Mouse (Mus musculus): ENCODE measurements around the gene Jtb. TPM values are rescaled to one million over a fixed set of nuclear protein-coding genes. Genes with fewer than 3 reads are reported as not detected.
A peak's percentile ranks its signal among the peaks of the same experiment; 100 is the strongest.

Gene Jtb
- total and polyA plus RNA-seq, 2 experiments: 44.9 to 77.0 TPM

- Histone ChIP-seq H3K4me1 (ENCODE audit: control insufficient read depth, insufficient read depth, low read length) (peaks cover 4% of the 10 kb centered on the region; the same call in 1 of the 2 replicates), H3K27me3 (ENCODE audit: control insufficient read depth, insufficient read depth, low read length) (no peaks in the 10 kb centered on the region), H3K36me3 (ENCODE audit: control insufficient read depth, insufficient read depth, low read length) (no peaks in the 10 kb centered on the region), H3K4me3 (ENCODE audit: insufficient read depth, low read depth, low read length) (no peak overlapping the region), H3K79me2 (ENCODE audit: control insufficient read depth, insufficient read depth, low read length) (no peaks in the 10 kb centered on the region), H3K27ac (replicated peaks; ENCODE audit: insufficient read depth, low read depth, low read length) (peak overlapping the region; percentile 38), H3K9ac (ENCODE audit: low read depth, low read length) (no peak overlapping the region)
- TF ChIP-seq POLR2A (IDR thresholded peaks at IDR 0.05; ENCODE audit: extremely low read depth, insufficient read depth, low read length): no peak
- no peak for TF ChIP-seq CTCF (IDR thresholded peaks at IDR 0.05; ENCODE audit: low read depth, low read length)
- 24% methylated on average over 1 of the region's 1 CpGs for WGBS
- peak; percentile 86 for DNase-seq (ENCODE audit: extremely low read depth, low read depth, low spot score)
Measured at GRCm38 (mm10) chr3:90197548-90197947, 33.8 kb upstream of the Jtb start.

DNA sequence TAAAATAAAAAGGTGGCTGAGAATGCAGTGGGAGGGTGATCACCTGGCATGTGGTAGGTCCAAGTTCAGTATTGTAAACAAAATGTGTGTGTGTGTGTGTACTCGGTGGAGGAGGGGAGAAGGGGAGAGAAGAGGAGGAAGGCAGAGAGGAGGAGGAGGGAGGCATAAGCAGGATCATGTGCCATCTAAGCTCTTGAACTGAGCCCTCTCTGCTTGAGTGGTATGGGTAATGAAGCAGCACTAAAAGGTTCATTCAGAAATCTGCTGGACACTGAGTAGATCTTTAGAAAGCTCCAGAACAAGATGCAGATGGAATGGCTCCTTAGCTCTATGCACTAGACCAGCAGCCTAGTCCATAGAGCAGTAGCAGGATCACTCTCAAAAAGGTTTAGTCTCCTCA is 28.5 kb upstream of the Jtb start:
- no peak for DNase-seq (ENCODE audit: extremely low read depth, low read depth, low spot score)
- WGBS: 38% methylated on average over 1 of the region's 1 CpGs
- Histone ChIP-seq H3K79me2 (ENCODE audit: control insufficient read depth, insufficient read depth, low read length) (no peaks in the 10 kb centered on the region), H3K9ac (ENCODE audit: low read depth, low read length) (no peak overlapping the region), H3K27ac (replicated peaks; ENCODE audit: insufficient read depth, low read depth, low read length) (no peak overlapping the region), H3K36me3 (ENCODE audit: control insufficient read depth, insufficient read depth, low read length) (peaks cover 2% of the 10 kb centered on the region), H3K4me3 (ENCODE audit: insufficient read depth, low read depth, low read length) (no peak overlapping the region), H3K4me1 (ENCODE audit: control insufficient read depth, insufficient read depth, low read length) (peaks cover under 1% of the 10 kb centered on the region; the same call in 1 of the 2 replicates), H3K27me3 (ENCODE audit: control insufficient read depth, insufficient read depth, low read length) (no peaks in the 10 kb centered on the region)
- TF ChIP-seq CTCF (IDR thresholded peaks at IDR 0.05; ENCODE audit: low read depth, low read length) (no peak), POLR2A (IDR thresholded peaks at IDR 0.05; ENCODE audit: extremely low read depth, insufficient read depth, low read length) (no peak)

DNA sequence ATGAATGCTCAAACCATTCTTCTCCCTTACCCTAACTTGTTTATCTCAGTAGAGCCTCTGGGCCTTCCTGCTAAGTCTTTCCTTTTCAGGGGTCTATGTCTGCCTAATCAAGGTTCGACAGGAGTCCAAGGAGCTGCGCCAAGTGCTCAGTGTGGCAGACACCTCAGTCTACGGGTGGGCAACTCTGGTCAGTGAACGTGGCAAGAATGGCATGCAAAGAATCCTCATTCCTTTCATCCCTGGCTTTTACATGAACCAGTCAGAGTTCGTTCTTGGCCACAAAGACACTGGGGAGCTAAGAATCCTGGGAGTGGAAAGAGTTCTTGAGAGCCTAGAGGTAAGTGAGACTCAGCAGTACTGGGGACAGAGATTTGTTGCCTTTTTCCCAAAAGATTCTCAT is 27.8 kb upstream of the Jtb start:
- TF ChIP-seq POLR2A (IDR thresholded peaks at IDR 0.05; ENCODE audit: extremely low read depth, insufficient read depth, low read length) (no peak), CTCF (IDR thresholded peaks at IDR 0.05; ENCODE audit: low read depth, low read length) (no peak)
- Histone ChIP-seq H3K4me1 (ENCODE audit: control insufficient read depth, insufficient read depth, low read length) (no peaks in the 10 kb centered on the region), H3K27me3 (ENCODE audit: control insufficient read depth, insufficient read depth, low read length) (no peaks in the 10 kb centered on the region), H3K27ac (replicated peaks; ENCODE audit: insufficient read depth, low read depth, low read length) (no peak overlapping the region), H3K9ac (ENCODE audit: low read depth, low read length) (no peak overlapping the region), H3K4me3 (ENCODE audit: insufficient read depth, low read depth, low read length) (no peak overlapping the region), H3K79me2 (ENCODE audit: control insufficient read depth, insufficient read depth, low read length) (no peaks in the 10 kb centered on the region), H3K36me3 (ENCODE audit: control insufficient read depth, insufficient read depth, low read length) (peaks cover 8% of the 10 kb centered on the region)
- WGBS: 82% methylated on average over 5 of the region's 5 CpGs
- no peak for DNase-seq (ENCODE audit: extremely low read depth, low read depth, low spot score)

DNA sequence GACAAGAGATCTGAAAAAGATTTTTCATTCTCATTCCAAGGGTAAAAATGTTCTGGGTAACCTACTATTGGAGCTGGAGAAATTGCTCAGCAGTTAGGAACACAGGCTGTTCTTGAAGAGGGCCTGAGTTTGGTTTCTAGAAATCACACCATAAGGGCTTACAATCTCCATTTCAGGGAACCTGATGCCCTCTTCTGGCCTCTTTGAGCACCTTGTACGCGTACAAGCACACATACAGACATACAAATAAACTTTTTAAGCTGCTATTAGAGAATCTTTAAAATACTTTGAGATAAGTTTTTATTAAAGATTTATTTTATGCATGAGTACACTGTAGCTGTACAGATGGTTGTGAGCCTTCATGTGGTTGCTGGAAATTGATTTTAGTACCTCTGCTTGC is 26.8 kb upstream of the Jtb start:
- Histone ChIP-seq H3K27ac (replicated peaks; ENCODE audit: insufficient read depth, low read depth, low read length) (no peak overlapping the region), H3K36me3 (ENCODE audit: control insufficient read depth, insufficient read depth, low read length) (peaks cover 17% of the 10 kb centered on the region), H3K27me3 (ENCODE audit: control insufficient read depth, insufficient read depth, low read length) (no peaks in the 10 kb centered on the region), H3K9ac (ENCODE audit: low read depth, low read length) (no peak overlapping the region), H3K4me3 (ENCODE audit: insufficient read depth, low read depth, low read length) (no peak overlapping the region), H3K79me2 (ENCODE audit: control insufficient read depth, insufficient read depth, low read length) (no peaks in the 10 kb centered on the region), H3K4me1 (ENCODE audit: control insufficient read depth, insufficient read depth, low read length) (no peaks in the 10 kb centered on the region)
- DNase-seq (ENCODE audit: extremely low read depth, low read depth, low spot score): no peak
- 96% methylated on average over 2 of the region's 2 CpGs for WGBS
- TF ChIP-seq CTCF (IDR thresholded peaks at IDR 0.05; ENCODE audit: low read depth, low read length): no peak
- TF ChIP-seq POLR2A (IDR thresholded peaks at IDR 0.05; ENCODE audit: extremely low read depth, insufficient read depth, low read length): no peak

DNA sequence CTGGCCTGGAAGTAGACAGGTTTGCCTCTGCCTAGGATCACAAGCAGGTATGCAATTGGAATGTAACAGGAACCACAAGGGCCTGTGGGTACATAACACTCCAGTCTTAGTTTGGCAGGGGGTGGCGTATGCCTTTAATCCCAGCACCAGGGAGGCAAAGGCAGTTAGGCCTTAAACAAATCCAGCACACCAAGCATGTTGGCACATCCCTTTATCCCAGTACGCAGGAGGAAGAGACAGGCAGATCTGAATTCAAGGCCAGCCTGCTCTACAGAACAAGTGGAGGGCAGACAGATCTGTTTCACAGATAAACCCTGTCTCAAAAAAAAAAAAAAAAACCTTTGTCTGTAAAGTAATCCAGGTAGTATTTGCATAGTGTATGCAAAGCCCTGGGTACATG is 22.7 kb upstream of the Jtb start:
- peaks cover 11% of the 10 kb centered on the region for H3K4me1 ChIP-seq (ENCODE audit: control insufficient read depth, insufficient read depth, low read length)
- H3K27ac ChIP-seq (replicated peaks; ENCODE audit: insufficient read depth, low read depth, low read length): no peak overlapping the region
- peaks cover 9% of the 10 kb centered on the region; the same call in 1 of the 2 replicates for H3K79me2 ChIP-seq (ENCODE audit: control insufficient read depth, insufficient read depth, low read length)
- H3K36me3 ChIP-seq (ENCODE audit: control insufficient read depth, insufficient read depth, low read length): peaks cover 43% of the 10 kb centered on the region
- H3K27me3 ChIP-seq (ENCODE audit: control insufficient read depth, insufficient read depth, low read length): no peaks in the 10 kb centered on the region
- H3K4me3 ChIP-seq (ENCODE audit: insufficient read depth, low read depth, low read length): no peak overlapping the region
- no peak for DNase-seq (ENCODE audit: extremely low read depth, low read depth, low spot score)
- no peak for TF ChIP-seq CTCF (IDR thresholded peaks at IDR 0.05; ENCODE audit: low read depth, low read length)
- no peak for TF ChIP-seq POLR2A (IDR thresholded peaks at IDR 0.05; ENCODE audit: extremely low read depth, insufficient read depth, low read length)
- WGBS: 85% methylated on average over 2 of the region's 2 CpGs
- H3K9ac ChIP-seq (ENCODE audit: low read depth, low read length): no peak overlapping the region

GRCm38 (mm10) chr3:90209908-90210566 is 21.4 kb upstream of the Jtb start:
- TF ChIP-seq CTCF (IDR thresholded peaks at IDR 0.05; ENCODE audit: low read depth, low read length): no peak
- no peak for TF ChIP-seq POLR2A (IDR thresholded peaks at IDR 0.05; ENCODE audit: extremely low read depth, insufficient read depth, low read length)
- no peak overlapping the region for H3K27ac ChIP-seq (replicated peaks; ENCODE audit: insufficient read depth, low read depth, low read length)
- no peak overlapping the region for H3K4me3 ChIP-seq (ENCODE audit: insufficient read depth, low read depth, low read length)
- 96% methylated on average over 5 of the region's 5 CpGs for WGBS
- H3K79me2 ChIP-seq (ENCODE audit: control insufficient read depth, insufficient read depth, low read length): peaks cover 9% of the 10 kb centered on the region; the same call in 1 of the 2 replicates
- H3K9ac ChIP-seq (ENCODE audit: low read depth, low read length): no peak overlapping the region
- DNase-seq (ENCODE audit: extremely low read depth, low read depth, low spot score): no peak
- peaks cover 11% of the 10 kb centered on the region for H3K4me1 ChIP-seq (ENCODE audit: control insufficient read depth, insufficient read depth, low read length)
- peaks cover 43% of the 10 kb centered on the region for H3K36me3 ChIP-seq (ENCODE audit: control insufficient read depth, insufficient read depth, low read length)
- no peaks in the 10 kb centered on the region for H3K27me3 ChIP-seq (ENCODE audit: control insufficient read depth, insufficient read depth, low read length)
